Mouse (Mus musculus): ENCODE data around the gene Tbc1d4. TPM values are rescaled to one million over a fixed set of nuclear protein-coding genes. Genes with fewer than 3 reads are reported as not detected.

The Tbc1d4 gene
- polyA plus RNA-seq, 1 experiment from 2014 or later, result 6.8 TPM

GRCm38 (mm10) chr14:101466521-101466920 is 142.5 kb downstream of the Tbc1d4 start:
- ATAC-seq (replicated peaks; ENCODE audit: low FRiP score), result no peak
- H3K9me3 ChIP-seq (ENCODE audit: control insufficient read depth, low read length), result no peaks in the 10 kb centered on the region
- 92% methylated on average over 11 of the region's 11 CpGs for WGBS

DNA sequence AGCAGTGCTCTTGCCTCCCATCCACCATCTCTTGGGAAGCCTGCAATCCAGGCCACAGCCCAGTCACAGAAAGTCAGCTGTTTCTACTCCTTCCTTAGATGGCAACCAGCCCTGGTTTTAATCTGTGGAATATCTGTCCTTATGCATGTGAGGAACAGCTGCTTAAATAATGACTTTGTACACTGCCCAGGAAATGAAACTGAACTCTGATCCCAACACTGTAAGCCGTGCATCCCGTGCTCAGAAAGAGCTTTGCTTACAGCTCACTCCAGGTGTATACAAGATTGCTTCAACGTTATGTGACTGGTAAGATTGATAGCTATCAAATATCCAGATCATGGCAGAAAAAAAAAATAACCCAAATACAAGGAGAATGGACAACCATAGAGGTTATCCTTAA is 143.1 kb downstream of the Tbc1d4 start:
- Histone ChIP-seq H3K9ac (ENCODE audit: low read length) (no peak overlapping the region), H3K27ac (ENCODE audit: low read depth, low read length) (no peak overlapping the region), H3K36me3 (ENCODE audit: control insufficient read depth, insufficient read depth, low read length) (no peaks in the 10 kb centered on the region), H3K4me2 (ENCODE audit: low read depth, low read length, severe bottlenecking) (no peak overlapping the region), H3K4me1 (replicated peaks; ENCODE audit: control insufficient read depth, insufficient read depth, low read length) (no peaks in the 10 kb centered on the region), H3K9me3 (ENCODE audit: control insufficient read depth, low read length) (no peaks in the 10 kb centered on the region), H3K4me3 (ENCODE audit: low read depth, low read length) (no peak overlapping the region), H3K27me3 (ENCODE audit: control insufficient read depth, insufficient read depth, low read length) (no peaks in the 10 kb centered on the region)
- WGBS, result 88% methylated on average over 3 of the region's 3 CpGs
- DNase-seq (ENCODE audit: low spot score) (no peak), ATAC-seq (replicated peaks; ENCODE audit: low FRiP score) (no peak)

More at GRCm38 (mm10) chr14:101466521-101466920, 142.5 kb downstream of the Tbc1d4 start:
- H3K4me2 ChIP-seq (ENCODE audit: low read depth, low read length, severe bottlenecking), result no peak overlapping the region
- H3K27ac ChIP-seq (ENCODE audit: low read depth, low read length), result no peak overlapping the region
- no peak overlapping the region for H3K9ac ChIP-seq (ENCODE audit: low read length)
- H3K4me3 ChIP-seq (ENCODE audit: low read depth, low read length), result no peak overlapping the region
- H3K4me1 ChIP-seq (replicated peaks; ENCODE audit: control insufficient read depth, insufficient read depth, low read length), result no peaks in the 10 kb centered on the region
- H3K36me3 ChIP-seq (ENCODE audit: control insufficient read depth, insufficient read depth, low read length), result no peaks in the 10 kb centered on the region
- no peak for DNase-seq (ENCODE audit: low spot score)
- no peaks in the 10 kb centered on the region for H3K27me3 ChIP-seq (ENCODE audit: control insufficient read depth, insufficient read depth, low read length)

DNA sequence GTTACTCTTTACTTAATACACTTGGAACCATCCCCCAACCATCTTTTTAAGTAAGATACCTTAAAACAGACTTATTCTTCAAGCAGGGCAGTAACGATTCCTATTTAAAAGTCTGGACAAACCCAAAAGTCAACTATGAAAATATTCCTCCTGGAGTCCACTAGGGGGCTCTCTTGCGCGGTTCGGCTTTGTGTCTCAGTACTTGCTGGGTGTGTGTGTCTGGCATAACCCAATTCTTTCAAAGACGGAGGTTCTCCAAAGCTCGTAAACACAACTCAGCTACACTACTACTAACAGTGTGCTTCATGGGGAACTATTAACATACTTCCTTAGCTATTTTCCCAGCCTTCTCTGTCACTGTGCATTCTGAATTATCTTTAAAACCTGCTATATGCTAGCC is 148.2 kb downstream of the Tbc1d4 start:
- WGBS, result 39% methylated on average over 6 of the region's 6 CpGs
- no peak overlapping the region for H3K9ac ChIP-seq (ENCODE audit: low read length)
- no peak overlapping the region for H3K4me3 ChIP-seq (ENCODE audit: low read depth, low read length)
- H3K36me3 ChIP-seq (ENCODE audit: control insufficient read depth, insufficient read depth, low read length), result no peaks in the 10 kb centered on the region
- no peak for ATAC-seq (replicated peaks; ENCODE audit: low FRiP score)
- no peak overlapping the region for H3K27ac ChIP-seq (ENCODE audit: low read depth, low read length)
- no peaks in the 10 kb centered on the region for H3K4me1 ChIP-seq (replicated peaks; ENCODE audit: control insufficient read depth, insufficient read depth, low read length)
- H3K27me3 ChIP-seq (ENCODE audit: control insufficient read depth, insufficient read depth, low read length), result no peaks in the 10 kb centered on the region
- H3K9me3 ChIP-seq (ENCODE audit: control insufficient read depth, low read length), result no peaks in the 10 kb centered on the region
- no peak overlapping the region for H3K4me2 ChIP-seq (ENCODE audit: low read depth, low read length, severe bottlenecking)
- peak; percentile 73 for DNase-seq (ENCODE audit: low spot score)

GRCm38 (mm10) chr14:101452915-101453314 is 156.1 kb downstream of the Tbc1d4 start:
- no peaks in the 10 kb centered on the region for H3K9me3 ChIP-seq (ENCODE audit: control insufficient read depth, low read length)
- DNase-seq (ENCODE audit: low spot score) (no peak), ATAC-seq (replicated peaks; ENCODE audit: low FRiP score) (no peak)
- no peak overlapping the region for H3K4me2 ChIP-seq (ENCODE audit: low read depth, low read length, severe bottlenecking)
- WGBS, result 81% methylated on average over 6 of the region's 6 CpGs
- no peaks in the 10 kb centered on the region for H3K36me3 ChIP-seq (ENCODE audit: control insufficient read depth, insufficient read depth, low read length)
- H3K4me3 ChIP-seq (ENCODE audit: low read depth, low read length), result no peak overlapping the region
- no peaks in the 10 kb centered on the region for H3K27me3 ChIP-seq (ENCODE audit: control insufficient read depth, insufficient read depth, low read length)
- H3K4me1 ChIP-seq (replicated peaks; ENCODE audit: control insufficient read depth, insufficient read depth, low read length), result no peaks in the 10 kb centered on the region
- no peak overlapping the region for H3K9ac ChIP-seq (ENCODE audit: low read length)
- no peak overlapping the region for H3K27ac ChIP-seq (ENCODE audit: low read depth, low read length)

DNA sequence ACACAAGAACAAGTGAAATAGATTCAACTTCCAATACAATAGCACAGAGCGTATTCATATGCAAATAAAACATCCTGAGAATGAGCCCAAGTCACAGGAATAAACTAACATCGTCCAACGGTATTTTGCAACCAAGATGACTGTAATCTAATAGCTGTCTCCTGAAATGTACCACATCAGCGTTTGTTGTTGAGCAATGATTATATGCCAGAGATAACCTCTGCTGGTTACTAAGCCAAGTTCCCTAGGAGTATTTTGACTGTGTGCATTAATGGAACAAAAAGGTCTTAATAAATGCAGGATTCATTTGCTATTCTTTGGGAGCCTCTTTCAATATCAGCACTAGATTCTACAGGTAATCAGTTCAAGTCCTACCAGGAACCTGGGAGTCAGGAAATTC is 161.1 kb downstream of the Tbc1d4 start:
- WGBS, result 75% methylated on average over 4 of the region's 4 CpGs
- ATAC-seq (replicated peaks; ENCODE audit: low FRiP score), result no peak

GRCm38 (mm10) chr14:101445205-101445604 is 163.8 kb downstream of the Tbc1d4 start:
- no peak overlapping the region for H3K4me2 ChIP-seq (ENCODE audit: low read depth, low read length, severe bottlenecking)
- H3K4me1 ChIP-seq (replicated peaks; ENCODE audit: control insufficient read depth, insufficient read depth, low read length), result no peaks in the 10 kb centered on the region
- H3K27ac ChIP-seq (ENCODE audit: low read depth, low read length), result no peak overlapping the region
- DNase-seq (ENCODE audit: low spot score), result no peak
- H3K9me3 ChIP-seq (ENCODE audit: control insufficient read depth, low read length), result no peaks in the 10 kb centered on the region
- no peak overlapping the region for H3K9ac ChIP-seq (ENCODE audit: low read length)
- no peaks in the 10 kb centered on the region; the same call in 1 of the 2 replicates for H3K36me3 ChIP-seq (ENCODE audit: control insufficient read depth, insufficient read depth, low read length)
- 64% methylated on average over 5 of the region's 5 CpGs for WGBS
- no peaks in the 10 kb centered on the region for H3K27me3 ChIP-seq (ENCODE audit: control insufficient read depth, insufficient read depth, low read length)
- no peak overlapping the region for H3K4me3 ChIP-seq (ENCODE audit: low read depth, low read length)
- ATAC-seq (replicated peaks; ENCODE audit: low FRiP score), result no peak

More for the DNA sequence above, 161.1 kb downstream of the Tbc1d4 start:
- Histone ChIP-seq H3K4me2 (ENCODE audit: low read depth, low read length, severe bottlenecking) (no peak overlapping the region), H3K9me3 (ENCODE audit: control insufficient read depth, low read length) (no peaks in the 10 kb centered on the region), H3K9ac (ENCODE audit: low read length) (no peak overlapping the region), H3K27ac (ENCODE audit: low read depth, low read length) (no peak overlapping the region), H3K4me3 (ENCODE audit: low read depth, low read length) (no peak overlapping the region), H3K36me3 (ENCODE audit: control insufficient read depth, insufficient read depth, low read length) (no peaks in the 10 kb centered on the region; the same call in 1 of the 2 replicates), H3K4me1 (replicated peaks; ENCODE audit: control insufficient read depth, insufficient read depth, low read length) (no peaks in the 10 kb centered on the region), H3K27me3 (ENCODE audit: control insufficient read depth, insufficient read depth, low read length) (no peaks in the 10 kb centered on the region)
- DNase-seq (ENCODE audit: low spot score), result no peak

DNA sequence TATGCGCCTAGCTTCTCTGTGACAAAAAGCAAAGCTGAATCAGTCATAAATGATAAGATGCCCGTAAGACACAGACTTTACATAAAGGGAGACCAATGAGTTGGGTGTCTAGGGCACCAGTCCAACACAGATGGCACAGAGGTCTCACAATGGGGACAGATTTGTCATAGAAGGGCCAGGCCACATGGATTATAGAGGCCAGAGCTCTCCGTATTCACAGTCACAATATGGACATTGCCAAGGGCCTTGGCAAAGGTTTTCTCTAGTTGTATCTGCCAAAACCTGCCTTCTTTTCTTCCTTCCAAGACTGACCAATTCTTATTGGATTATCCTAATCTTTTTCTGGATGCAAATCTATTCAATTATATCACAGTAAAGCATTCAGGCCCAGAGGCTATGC is 171.1 kb downstream of the Tbc1d4 start:
- Histone ChIP-seq H3K36me3 (ENCODE audit: control insufficient read depth, insufficient read depth, low read length) (no peaks in the 10 kb centered on the region), H3K27me3 (ENCODE audit: control insufficient read depth, insufficient read depth, low read length) (no peaks in the 10 kb centered on the region), H3K4me1 (replicated peaks; ENCODE audit: control insufficient read depth, insufficient read depth, low read length) (no peaks in the 10 kb centered on the region), H3K9ac (ENCODE audit: low read length) (no peak overlapping the region), H3K4me2 (ENCODE audit: low read depth, low read length, severe bottlenecking) (no peak overlapping the region), H3K4me3 (ENCODE audit: low read depth, low read length) (no peak overlapping the region), H3K27ac (ENCODE audit: low read depth, low read length) (no peak overlapping the region), H3K9me3 (ENCODE audit: control insufficient read depth, low read length) (no peaks in the 10 kb centered on the region)
- no peak for ATAC-seq (replicated peaks; ENCODE audit: low FRiP score)
- no peak for DNase-seq (ENCODE audit: low spot score)
- 92% methylated on average over 3 of the region's 3 CpGs for WGBS

- DNase-seq (ENCODE audit: low spot score) (no peak), ATAC-seq (replicated peaks; ENCODE audit: low FRiP score) (no peak)
- H3K4me1 ChIP-seq (replicated peaks; ENCODE audit: control insufficient read depth, insufficient read depth, low read length), result no peaks in the 10 kb centered on the region
- no peak overlapping the region for H3K27ac ChIP-seq (ENCODE audit: low read depth, low read length)
- 86% methylated on average over 5 of the region's 5 CpGs for WGBS
- no peak overlapping the region for H3K9ac ChIP-seq (ENCODE audit: low read length)
- H3K9me3 ChIP-seq (ENCODE audit: control insufficient read depth, low read length), result no peaks in the 10 kb centered on the region
- no peak overlapping the region for H3K4me2 ChIP-seq (ENCODE audit: low read depth, low read length, severe bottlenecking)
- H3K36me3 ChIP-seq (ENCODE audit: control insufficient read depth, insufficient read depth, low read length), result no peaks in the 10 kb centered on the region
- H3K27me3 ChIP-seq (ENCODE audit: control insufficient read depth, insufficient read depth, low read length), result no peaks in the 10 kb centered on the region
- H3K4me3 ChIP-seq (ENCODE audit: low read depth, low read length), result no peak overlapping the region
These were observed 178.5 kb downstream of the Tbc1d4 start for GRCm38 (mm10) chr14:101430536-101430935.

DNA sequence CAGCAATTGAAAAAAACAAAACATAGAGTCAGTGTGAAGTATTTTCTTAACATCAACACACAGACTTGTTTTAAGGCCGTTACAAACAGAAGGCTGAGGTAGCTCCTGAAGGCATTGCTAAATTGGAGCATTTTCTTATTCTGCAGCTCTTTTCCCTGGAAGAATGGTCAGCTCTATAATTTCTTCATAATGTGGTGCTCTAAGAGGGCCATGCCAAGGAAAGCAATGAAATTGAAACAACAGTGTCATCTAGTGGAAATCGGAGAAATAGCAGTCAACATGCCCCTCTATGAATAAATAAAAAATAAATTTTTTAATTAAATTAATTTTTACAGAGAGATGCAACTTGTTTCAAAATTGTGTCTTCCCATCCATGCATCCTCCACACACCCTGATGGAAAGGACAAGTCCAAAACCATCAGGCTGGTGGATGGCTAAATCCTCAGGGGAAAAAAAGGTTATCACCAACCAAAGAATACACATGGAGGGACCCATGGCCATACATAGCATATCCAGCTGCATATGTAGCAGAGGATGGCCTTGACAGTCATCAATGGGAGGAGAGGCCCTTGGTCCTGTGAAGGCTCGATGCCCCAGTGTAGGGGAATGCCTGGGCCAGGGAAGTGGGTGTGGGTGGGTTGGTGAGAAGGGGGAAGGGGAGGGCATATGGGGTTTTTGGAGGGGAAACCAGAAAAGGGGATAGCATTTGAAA is 180.0 kb downstream of the Tbc1d4 start:
- H3K9ac ChIP-seq (ENCODE audit: low read length), result no peak overlapping the region
- H3K9me3 ChIP-seq (ENCODE audit: control insufficient read depth, low read length), result no peaks in the 10 kb centered on the region
- H3K4me3 ChIP-seq (ENCODE audit: low read depth, low read length), result no peak overlapping the region
- WGBS, result 47% methylated on average over 3 of the region's 3 CpGs
- no peaks in the 10 kb centered on the region for H3K27me3 ChIP-seq (ENCODE audit: control insufficient read depth, insufficient read depth, low read length)
- H3K4me2 ChIP-seq (ENCODE audit: low read depth, low read length, severe bottlenecking), result no peak overlapping the region
- no peaks in the 10 kb centered on the region for H3K36me3 ChIP-seq (ENCODE audit: control insufficient read depth, insufficient read depth, low read length)
- ATAC-seq (replicated peaks; ENCODE audit: low FRiP score) (no peak), DNase-seq (ENCODE audit: low spot score) (no peak)
- H3K4me1 ChIP-seq (replicated peaks; ENCODE audit: control insufficient read depth, insufficient read depth, low read length), result no peaks in the 10 kb centered on the region
- no peak overlapping the region for H3K27ac ChIP-seq (ENCODE audit: low read depth, low read length)
